8 mouse cellular contexts compared by ENCODE assay signal in the genomic region with DNA sequence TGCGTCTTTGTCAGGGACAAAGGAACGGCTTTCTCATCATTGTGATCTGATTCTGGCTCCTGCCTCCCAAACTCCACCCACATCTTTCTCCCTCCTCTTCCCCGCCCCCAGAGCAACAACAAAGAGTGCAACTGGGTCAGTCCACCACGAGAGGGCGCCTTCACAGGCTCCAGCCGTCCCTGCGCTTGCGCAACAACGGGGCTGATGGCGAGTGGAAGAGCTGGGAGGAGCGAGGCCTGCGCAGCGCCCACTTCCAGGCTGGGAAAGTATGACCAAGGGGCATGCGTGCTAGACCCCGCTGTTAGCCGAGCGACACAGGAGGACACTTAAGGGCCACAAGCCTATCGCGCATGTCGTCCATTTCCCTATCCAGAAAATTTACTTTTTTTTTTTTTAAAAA. TPM values are rescaled to one million over a fixed set of nuclear protein-coding genes. Genes with fewer than 3 reads are reported as not detected.
A peak's percentile ranks its signal among the peaks of the same experiment; 100 is the strongest.
DNase-seq lines count a peak whose midpoint lies in the region; ATAC-seq and TF ChIP-seq lines count a peak whose summit lies in the region.

No protein-coding gene starts in this region.

- H3K4me1 ChIP-seq in hindbrain, postnatal 0 days (ENCODE audit: insufficient read depth, low read length): peaks cover 7% of the 10 kb centered on the region; the same call in 1 of the 2 replicates

- H3K9me3 ChIP-seq in hindbrain, postnatal 0 days (ENCODE audit: low read length): no peaks in the 10 kb centered on the region

- peak; percentile 99 for TF ChIP-seq CTCF in gastrocnemius, adult 2 months (IDR thresholded peaks at IDR 0.05)
- TF ChIP-seq CTCF in hindbrain, postnatal 0 days (IDR thresholded peaks at IDR 0.05; ENCODE audit: low read depth): peak; percentile 99

- WGBS in hindbrain, postnatal 0 days: under 1% methylated on average over 20 of the region's 20 CpGs

- no peaks in the 10 kb centered on the region for H3K36me3 ChIP-seq in hindbrain, postnatal 0 days (ENCODE audit: insufficient read depth, low read length)

- H3K4me2 ChIP-seq in hindbrain, postnatal 0 days (ENCODE audit: low read depth, low read length): peak overlapping the region; percentile 50

- intact Hi-C loops in gastrocnemius, adult 2 months (cut with DNase I): loop anchor here (1.0 to 2.0 kb wide), 2 partner anchors 22 to 62 kb away; partner anchors contain the start of gene Pdk2

- peak overlapping the region; percentile 50 for H3K9ac ChIP-seq in hindbrain, postnatal 0 days (replicated peaks; ENCODE audit: low read length)

- DNase-seq in ZHBTc4 (ENCODE audit: low read depth, low spot score): peak; percentile 96
- peak; percentile 97 for DNase-seq in gastrocnemius, adult 2 months
- peak; percentile 98 for DNase-seq in hindbrain, postnatal 0 days (ENCODE audit: low spot score)
- DNase-seq in left cerebral cortex, adult 18-20 months (ENCODE audit: low spot score in 2 of 2): peak; percentile 98 to 99
- peak; percentile 97 to 99 for DNase-seq in lung, postnatal 4 days
- peak; percentile 94 for DNase-seq in retina, postnatal 7 days (ENCODE audit: low read depth, low spot score)
- peak; percentile 94 to 95 for DNase-seq in urinary bladder, adult 18-20 months (ENCODE audit: low spot score in 2 of 2)

- peak overlapping the region; percentile 65 for H3K4me3 ChIP-seq in gastrocnemius, adult 2 months
- H3K4me3 ChIP-seq in hindbrain, postnatal 0 days (ENCODE audit: low read length): peak overlapping the region; percentile 18

- peak; percentile 99 for ATAC-seq in common myeloid progenitor, adult 5-6 weeks (replicated peaks; ENCODE audit: low read depth, poor library complexity, severe bottlenecking)
- ATAC-seq in hindbrain, postnatal 0 days: peak; percentile 96

- H3K27me3 ChIP-seq in hindbrain, postnatal 0 days (ENCODE audit: insufficient read depth, low read length): no peaks in the 10 kb centered on the region

- H3K27ac ChIP-seq in gastrocnemius, adult 2 months: peak overlapping the region; percentile 90
- peak overlapping the region; percentile 87 for H3K27ac ChIP-seq in hindbrain, postnatal 0 days

RNA-seq across cellular contexts. Expression of gene Sgca, which starts 2.8 kb away (rescaled TPM):
- not detected in 2 replicates for total RNA-seq in common myeloid progenitor, adult 5-6 weeks (2017)
- total RNA-seq in gastrocnemius, adult 2 months (2021): 100 to 1,000 TPM; 252 to 278 TPM
- 0.36 and 0.52 TPM in 2 replicates for total RNA-seq in hindbrain, postnatal 0 days (2014; rRNA removed)
- polyA plus RNA-seq in hindbrain, postnatal 0 days (2015; fragmentation: Nextera tagmentation; extraction: Ambion mirVana): 0.26 and 0.28 TPM in 2 replicates
- not detected for total RNA-seq in left cerebral cortex, adult 18-20 months (2021)

RNA-seq across cellular contexts. Expression of gene Hils1, which starts 11.6 kb away (rescaled TPM):
- not detected in 2 replicates for total RNA-seq in common myeloid progenitor, adult 5-6 weeks (2017)
- total RNA-seq in gastrocnemius, adult 2 months (2021): not detected
- total RNA-seq in hindbrain, postnatal 0 days (2014; rRNA removed): not detected in 2 replicates
- polyA plus RNA-seq in hindbrain, postnatal 0 days (2015; fragmentation: Nextera tagmentation; extraction: Ambion mirVana): not detected in 2 replicates
- total RNA-seq in left cerebral cortex, adult 18-20 months (2021): not detected

RNA-seq across cellular contexts. Expression of gene Ppp1r9b, which starts 11.9 kb away (rescaled TPM):
- total RNA-seq in common myeloid progenitor, adult 5-6 weeks (2017): 145 and 164 TPM in 2 replicates
- 10 to 100 TPM; 18.3 to 25.7 TPM for total RNA-seq in gastrocnemius, adult 2 months (2021)
- 170 and 190 TPM in 2 replicates for total RNA-seq in hindbrain, postnatal 0 days (2014; rRNA removed)
- polyA plus RNA-seq in hindbrain, postnatal 0 days (2015; fragmentation: Nextera tagmentation; extraction: Ambion mirVana): 18.8 and 19.4 TPM in 2 replicates
- 100 to 1,000 TPM; 737 to 747 TPM for total RNA-seq in left cerebral cortex, adult 18-20 months (2021)

RNA-seq across cellular contexts. Expression of gene Samd14, which starts 30.7 kb away (rescaled TPM):
- 15.5 and 16.6 TPM in 2 replicates for total RNA-seq in common myeloid progenitor, adult 5-6 weeks (2017)
- under 1 TPM; 0.28 to 0.42 TPM for total RNA-seq in gastrocnemius, adult 2 months (2021)
- total RNA-seq in hindbrain, postnatal 0 days (2014; rRNA removed): 216 and 223 TPM in 2 replicates
- 128 and 137 TPM in 2 replicates for polyA plus RNA-seq in hindbrain, postnatal 0 days (2015; fragmentation: Nextera tagmentation; extraction: Ambion mirVana)
- 10 to 100 TPM; 25.8 to 33.7 TPM for total RNA-seq in left cerebral cortex, adult 18-20 months (2021)

RNA-seq across cellular contexts. Expression of gene Col1a1, which starts 42.9 kb away (rescaled TPM):
- total RNA-seq in common myeloid progenitor, adult 5-6 weeks (2017): not detected in 2 replicates
- total RNA-seq in gastrocnemius, adult 2 months (2021): 100 to 1,000 TPM; 154 to 483 TPM
- 48.3 and 53.0 TPM in 2 replicates for total RNA-seq in hindbrain, postnatal 0 days (2014; rRNA removed)
- 56.5 and 73.3 TPM in 2 replicates for polyA plus RNA-seq in hindbrain, postnatal 0 days (2015; fragmentation: Nextera tagmentation; extraction: Ambion mirVana)
- total RNA-seq in left cerebral cortex, adult 18-20 months (2021): 10 to 100 TPM in 1 of 2 experiments, 1 to 10 TPM in 1; 8.8 to 11.2 TPM

Comparison
In these comparisons a context has a peak if more than half of its experiments do, and no peak if none do; other contexts are left out.
1. Peak in every context shown above with its lines: DNase-seq, ATAC-seq, H3K4me3 ChIP-seq and H3K27ac ChIP-seq.
2. RNA of gene Sgca, which starts 2.8 kb away (total RNA-seq): 252 to 278 TPM in gastrocnemius, adult 2 months; 0.36 to 0.52 TPM in hindbrain, postnatal 0 days, not detected in left cerebral cortex, adult 18-20 months and not detected in common myeloid progenitor, adult 5-6 weeks; every median in the first group is over 100 times any median in the second.